Mouse (Mus musculus) 3134 (cell line): ENCODE measurements around the gene Dnajb4.
"Not testable (repeated sequence)": the region's sequence is repeated elsewhere in the genome, so short reads cannot be mapped to it uniquely, and the experiment has no call there.

Experiments
- DNase-seq: peaks from one replicate; pipeline ENCODE4 v3.0.0-alpha.2; 2011; ENCODE audit warnings: low spot score; ENCODE audit not compliant: insufficient read length; ENCODE audit errors: extremely low read depth

Gene Dnajb4

GRCm38 (mm10) chr3:152151725-152152482 is 58.2 kb downstream of the Dnajb4 start:
- DNase-seq: peak; percentile 69

GRCm38 (mm10) chr3:152149863-152150262 is 60.2 kb downstream of the Dnajb4 start:
- DNase-seq: no peak

- no peak for DNase-seq
Observed at GRCm38 (mm10) chr3:152149449-152149848, 60.7 kb downstream of the Dnajb4 start.

- no peak for DNase-seq
Observed at GRCm38 (mm10) chr3:152147085-152147831, 62.8 kb downstream of the Dnajb4 start.

GRCm38 (mm10) chr3:152145186-152145585 is 64.9 kb downstream of the Dnajb4 start:
- DNase-seq: peak; percentile 54

GRCm38 (mm10) chr3:152142989-152143695 is 67.0 kb downstream of the Dnajb4 start:
- DNase-seq: peak; percentile 46

GRCm38 (mm10) chr3:152142146-152142545 is 68.0 kb downstream of the Dnajb4 start:
- no peak for DNase-seq

- not testable (repeated sequence) for DNase-seq
Observed at GRCm38 (mm10) chr3:152139308-152139707, 70.8 kb downstream of the Dnajb4 start.

- DNase-seq: not testable (repeated sequence)
Observed at GRCm38 (mm10) chr3:152136106-152136505, 74.0 kb downstream of the Dnajb4 start.

- DNase-seq: no peak
Observed at GRCm38 (mm10) chr3:152133621-152134020, 76.5 kb downstream of the Dnajb4 start.

- no peak for DNase-seq
Observed at GRCm38 (mm10) chr3:152130963-152131362, 79.1 kb downstream of the Dnajb4 start.

- not testable (repeated sequence) for DNase-seq
Observed at GRCm38 (mm10) chr3:152129426-152129825, 80.7 kb downstream of the Dnajb4 start.

- DNase-seq: no peak
Observed at GRCm38 (mm10) chr3:152128631-152129030, 81.5 kb downstream of the Dnajb4 start.
